Mouse (Mus musculus) lung, embryonic 15.5 days (tissue): ENCODE measurements around the gene Hsd17b6. TPM values are rescaled to one million over a fixed set of nuclear protein-coding genes. Genes with fewer than 3 reads are reported as not detected.
"Not testable (repeated sequence)": the region's sequence is repeated elsewhere in the genome, so short reads cannot be mapped to it uniquely, and the experiment has no call there.

Experiments
- ATAC-seq: fragments of 200-750 bp; cut with Nextera tagmentation; 2 replicates; pipeline ENCODE4 v1.8.0; 2017; ENCODE audit warnings: moderate number of reproducible peaks, borderline replicate concordance; ENCODE audit not compliant: low FRiP score, low TSS enrichment; ENCODE audit errors: extremely low read depth
- H3K27ac ChIP-seq: fragments of 300-500 bp; sonication (generic); 2 replicates; pipeline ENCODE4 v1.5.1; 2015; ENCODE audit warnings: moderate library complexity, mild to moderate bottlenecking, inconsistent platforms
- H3K27me3 ChIP-seq: fragments of 300-500 bp; sonication (generic); 2 replicates; pipeline ENCODE4 v1.6.1; 2015; ENCODE audit warnings: inconsistent platforms
- H3K36me3 ChIP-seq: fragments of 300-500 bp; sonication (generic); 2 replicates; pipeline ENCODE4 v1.6.1; 2015; ENCODE audit warnings: inconsistent platforms
- H3K4me1 ChIP-seq: fragments of 300-500 bp; sonication (generic); 2 replicates; pipeline ENCODE4 v1.6.1; 2015; ENCODE audit warnings: inconsistent platforms
- H3K4me2 ChIP-seq: fragments of 300-500 bp; sonication (generic); 2 replicates; pipeline ENCODE4 v1.6.1; 2015; ENCODE audit warnings: inconsistent platforms, mild to moderate bottlenecking, moderate library complexity
- H3K4me3 ChIP-seq: fragments of 300-500 bp; sonication (generic); 2 replicates; pipeline ENCODE4 v1.5.1; 2015; ENCODE audit warnings: mild to moderate bottlenecking, inconsistent platforms
- H3K9ac ChIP-seq: fragments of 300-500 bp; sonication (generic); 2 replicates; pipeline ENCODE4 v1.6.1; 2015; ENCODE audit warnings: inconsistent platforms
- H3K9me3 ChIP-seq: fragments of 300-500 bp; sonication (generic); 2 replicates; pipeline ENCODE4 v1.6.1; 2016; ENCODE audit warnings: inconsistent platforms
- WGBS: fragments of 180-500 bp; shearing (Covaris S2); methylation state at CpG from one replicate; pipeline ENCODE4 v1.1.7; 2015; 5-methylcytosine and 5-hydroxymethylcytosine counted together
- polyA plus RNA-seq: library from polyadenylated mRNA; unstranded; fragments of >200 nt; fragmentation: Nextera tagmentation; extraction: Ambion mirVana; gene quantifications from 2 replicates; pipeline ENCODE4 v1.2.1, GENCODE M21; 2015

Gene Hsd17b6
- polyA plus RNA-seq, result not detected in 2 replicates

DNA sequence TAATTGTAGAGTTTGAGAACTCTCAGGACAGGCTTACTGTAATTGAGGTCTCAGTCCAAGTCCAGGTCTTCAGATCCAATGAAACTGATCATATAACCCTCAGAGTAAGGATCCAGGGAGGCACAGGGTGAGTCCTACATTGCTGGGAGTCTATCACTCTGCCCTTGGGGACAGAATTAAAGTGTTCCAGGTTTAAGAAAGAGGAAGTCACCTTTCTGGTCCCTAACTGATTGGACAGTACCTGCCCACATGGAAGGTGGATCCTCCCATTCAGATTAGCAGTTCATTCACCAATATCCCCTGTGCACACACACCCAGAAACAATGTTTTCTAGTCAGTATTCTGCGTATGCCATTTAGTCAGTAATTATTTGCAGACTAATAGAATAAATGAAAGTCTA is at the start of gene Hsd17b6:
Gene Hsd17b6, minus strand, starts transcription at position 166 of the 400 bp plus-strand sequence.
- Histone ChIP-seq H3K9me3 (no peaks in the 10 kb centered on the region), H3K27me3 (no peaks in the 10 kb centered on the region), H3K36me3 (no peaks in the 10 kb centered on the region), H3K4me3 (no peak within 1 kb of the TSS), H3K27ac (no peak within 1 kb of the TSS), H3K4me2 (no peak within 1 kb of the TSS), H3K9ac (no peak within 1 kb of the TSS), H3K4me1 (no peaks in the 10 kb centered on the region)
- WGBS, result 92% methylated on average over 1 of the region's 1 CpGs
- ATAC-seq, result no peak

DNA sequence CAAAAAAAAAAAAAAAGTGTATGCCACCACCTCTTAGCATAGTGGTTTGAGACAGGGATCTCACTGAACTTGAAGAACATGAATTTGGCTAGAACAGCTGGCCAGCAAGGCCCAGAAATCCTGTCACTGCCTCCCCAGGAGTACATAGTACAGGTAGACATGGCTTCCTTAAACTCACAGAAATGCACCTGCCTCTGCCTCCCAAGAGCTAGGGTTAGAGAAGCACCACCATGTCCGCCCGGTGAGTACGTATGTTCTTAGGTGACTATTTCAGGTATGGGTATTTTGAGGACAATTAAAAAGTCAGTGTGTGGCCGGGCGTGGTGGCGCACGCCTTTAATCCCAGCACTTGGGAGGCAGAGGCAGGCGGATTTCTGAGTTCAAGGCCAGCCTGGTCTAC is 45.6 kb upstream of the Hsd17b6 start:
- H3K36me3 ChIP-seq, result peaks cover 36% of the 10 kb centered on the region
- no peak overlapping the region for H3K27ac ChIP-seq
- H3K4me2 ChIP-seq, result no peak overlapping the region
- ATAC-seq, result no peak
- no peaks in the 10 kb centered on the region for H3K9me3 ChIP-seq
- WGBS, result 88% methylated on average over 8 of the region's 8 CpGs
- no peak overlapping the region for H3K4me3 ChIP-seq
- H3K9ac ChIP-seq, result no peak overlapping the region
- H3K27me3 ChIP-seq, result no peaks in the 10 kb centered on the region
- H3K4me1 ChIP-seq, result 0 out of 2 replicates have a peak, but pooled peaks cover 5% of the 10 kb centered on the region

DNA sequence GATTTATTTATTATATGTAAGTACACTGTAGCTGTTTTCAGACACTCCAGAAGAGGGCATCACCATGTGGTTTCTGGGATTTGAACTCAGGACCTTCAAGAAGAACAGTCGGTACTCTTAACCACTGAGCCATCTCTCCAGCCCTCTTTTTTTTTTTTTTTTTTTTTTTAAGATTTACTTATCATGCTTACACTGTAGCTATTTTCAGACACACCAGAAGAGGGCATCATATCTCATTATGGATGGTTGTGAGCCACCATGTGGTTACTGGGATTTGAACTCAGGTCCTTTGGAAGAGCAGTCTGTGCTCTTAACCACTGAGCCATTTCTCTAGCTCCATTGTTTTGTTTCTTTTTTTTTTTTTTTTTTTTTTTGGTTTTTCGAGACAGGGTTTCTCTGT is 44.7 kb upstream of the Hsd17b6 start:
- H3K4me2 ChIP-seq, ATAC-seq, H3K4me3 ChIP-seq, H3K27ac ChIP-seq, H3K27me3 ChIP-seq, H3K9me3 ChIP-seq, H3K4me1 ChIP-seq, H3K9ac ChIP-seq: not testable (repeated sequence)
- WGBS, result 95% methylated on average over 1 of the region's 2 CpGs
- H3K36me3 ChIP-seq, result peaks cover 44% of the 10 kb centered on the region

DNA sequence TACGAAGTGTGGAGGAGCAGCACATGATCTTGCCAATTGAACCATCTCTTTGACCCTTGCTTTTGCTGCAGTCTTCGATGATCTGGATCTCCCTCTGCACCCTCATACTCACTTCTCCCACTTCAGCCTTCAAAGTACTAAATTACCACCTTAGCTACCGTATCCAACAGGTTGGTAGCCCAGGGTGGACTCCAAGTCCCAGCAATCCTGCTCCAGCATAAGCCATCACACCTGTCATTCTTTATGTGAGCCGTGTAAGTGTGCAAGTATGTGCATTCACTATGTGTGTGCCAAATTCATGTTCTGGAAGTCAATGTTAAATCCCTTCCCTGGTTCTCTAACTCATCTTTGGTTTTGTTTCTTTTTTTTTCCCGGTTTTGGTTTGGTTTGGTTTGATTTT is 44.2 kb upstream of the Hsd17b6 start:
- peaks cover 49% of the 10 kb centered on the region for H3K36me3 ChIP-seq
- no peak overlapping the region for H3K4me3 ChIP-seq
- no peaks in the 10 kb centered on the region for H3K27me3 ChIP-seq
- no peak overlapping the region for H3K27ac ChIP-seq
- H3K9me3 ChIP-seq, result no peaks in the 10 kb centered on the region
- no peak for ATAC-seq
- no peaks in the 10 kb centered on the region for H3K4me1 ChIP-seq
- H3K9ac ChIP-seq, result no peak overlapping the region
- no peak overlapping the region for H3K4me2 ChIP-seq
- 95% methylated on average over 5 of the region's 5 CpGs for WGBS

DNA sequence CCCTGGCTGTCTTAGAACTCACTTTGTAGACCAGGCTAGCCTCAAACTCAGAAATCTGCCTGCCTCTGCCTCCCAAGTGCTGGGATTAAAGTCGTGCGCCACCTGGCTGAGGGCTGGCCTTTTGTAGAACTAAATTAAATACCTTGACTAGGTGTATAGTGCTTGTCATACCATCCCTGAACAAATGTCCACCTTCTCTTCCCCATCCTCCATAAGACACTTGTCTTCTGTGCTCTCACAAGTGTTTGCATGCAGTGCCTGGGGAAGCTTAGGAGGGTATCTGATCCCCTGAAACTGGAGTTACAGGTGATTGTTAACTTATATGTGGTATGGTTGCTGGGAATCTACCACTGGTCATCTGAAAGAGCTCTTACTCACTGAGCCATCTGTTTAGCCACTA is 42.9 kb upstream of the Hsd17b6 start:
- no peak for ATAC-seq
- Histone ChIP-seq H3K9me3 (no peaks in the 10 kb centered on the region), H3K9ac (no peak overlapping the region), H3K27me3 (no peaks in the 10 kb centered on the region), H3K4me1 (no peaks in the 10 kb centered on the region), H3K4me3 (no peak overlapping the region), H3K27ac (no peak overlapping the region), H3K36me3 (peaks cover 61% of the 10 kb centered on the region), H3K4me2 (no peak overlapping the region)
- 82% methylated on average over 2 of the region's 2 CpGs for WGBS

DNA sequence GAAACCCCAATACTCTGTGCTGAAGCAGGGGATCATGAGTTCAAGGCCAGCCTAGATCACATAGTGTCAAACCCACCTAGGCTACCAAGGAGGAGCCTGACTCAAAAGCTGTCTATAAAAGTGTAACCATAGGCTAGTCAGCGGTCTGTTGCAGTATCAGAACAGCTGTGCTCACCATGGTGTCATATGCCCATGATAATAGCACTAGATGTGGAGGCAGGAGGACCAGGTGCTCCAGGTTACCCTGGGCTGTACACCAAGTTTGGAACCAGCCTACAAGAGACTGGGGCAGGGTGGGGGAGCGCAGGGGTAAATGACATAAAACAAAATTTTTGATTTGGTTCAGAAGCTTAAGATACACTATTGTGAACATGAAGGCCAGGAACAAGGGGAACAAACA is 42.3 kb upstream of the Hsd17b6 start:
- Histone ChIP-seq H3K27me3 (no peaks in the 10 kb centered on the region), H3K27ac (no peak overlapping the region), H3K9ac (no peak overlapping the region), H3K9me3 (no peaks in the 10 kb centered on the region), H3K4me1 (0 out of 2 replicates have a peak, but pooled peaks cover 4% of the 10 kb centered on the region), H3K4me2 (no peak overlapping the region), H3K36me3 (peaks cover 67% of the 10 kb centered on the region), H3K4me3 (no peak overlapping the region)
- 97% methylated on average over 2 of the region's 2 CpGs for WGBS
- ATAC-seq, result no peak; the same call in 1 of the 2 replicates

DNA sequence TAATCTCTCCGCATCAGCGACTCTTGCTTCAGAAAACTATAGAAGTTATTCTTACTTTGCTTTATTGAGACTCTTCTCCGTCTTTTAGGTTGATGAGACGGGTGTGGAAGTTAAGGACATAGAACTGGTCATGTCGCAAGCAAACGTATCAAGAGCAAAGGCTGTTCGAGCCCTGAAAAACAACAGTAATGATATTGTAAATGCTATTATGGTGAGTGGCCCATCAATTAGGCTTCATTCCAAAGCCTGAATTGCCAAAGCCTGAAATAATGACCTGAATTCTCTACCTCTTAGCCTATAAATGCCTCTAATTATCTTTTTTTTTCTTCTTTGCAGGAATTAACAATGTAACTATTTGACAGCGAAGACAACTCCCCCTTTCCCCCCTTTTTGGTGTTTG is 40.7 kb upstream of the Hsd17b6 start:
- 0 out of 2 replicates have a peak, but pooled peaks cover 6% of the 10 kb centered on the region for H3K4me1 ChIP-seq
- no peak overlapping the region for H3K4me2 ChIP-seq
- peaks cover 83% of the 10 kb centered on the region for H3K36me3 ChIP-seq
- H3K4me3 ChIP-seq, result no peak overlapping the region
- no peak for ATAC-seq
- no peak overlapping the region for H3K9ac ChIP-seq
- no peaks in the 10 kb centered on the region for H3K27me3 ChIP-seq
- 96% methylated on average over 8 of the region's 8 CpGs for WGBS
- H3K27ac ChIP-seq, result no peak overlapping the region
- no peaks in the 10 kb centered on the region for H3K9me3 ChIP-seq

DNA sequence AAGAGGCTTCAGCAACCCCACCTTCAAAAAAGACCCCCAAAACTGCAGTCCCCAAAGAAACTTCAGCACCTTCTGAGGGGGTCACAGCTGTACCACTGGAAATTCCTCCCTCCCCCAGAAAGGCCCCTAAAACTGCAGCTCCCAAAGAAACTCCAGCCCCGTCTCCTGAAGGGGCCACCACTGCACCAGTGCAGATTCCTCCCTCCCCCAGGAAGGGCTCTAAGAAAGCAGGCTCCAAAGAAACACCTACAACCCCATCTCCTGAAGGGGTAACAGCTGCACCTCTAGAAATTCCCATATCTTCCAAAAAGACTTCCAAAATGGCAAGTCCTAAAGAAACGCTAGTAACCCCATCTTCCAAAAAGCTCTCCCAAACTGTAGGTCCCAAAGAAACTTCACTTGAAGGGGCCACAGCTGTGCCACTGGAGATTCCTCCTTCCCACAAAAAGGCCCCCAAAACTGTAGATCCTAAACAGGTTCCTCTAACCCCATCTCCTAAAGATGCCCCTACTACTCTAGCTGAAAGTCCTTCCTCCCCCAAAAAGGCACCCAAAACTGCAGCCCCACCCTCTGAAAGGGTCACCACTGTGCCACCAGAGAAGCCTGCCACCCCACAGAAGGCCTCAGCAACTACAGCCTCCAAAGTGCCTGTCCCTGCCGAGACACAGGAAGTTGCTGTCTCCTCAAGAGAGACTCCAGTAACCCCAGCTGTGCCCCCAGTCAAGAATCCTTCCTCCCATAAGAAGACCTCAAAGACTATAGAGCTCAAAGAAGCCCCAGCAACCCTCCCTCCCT is 35.8 kb upstream of the Hsd17b6 start:
- ATAC-seq, result no peak
- Histone ChIP-seq H3K9ac (no peak overlapping the region), H3K4me1 (peaks cover 23% of the 10 kb centered on the region)

DNA sequence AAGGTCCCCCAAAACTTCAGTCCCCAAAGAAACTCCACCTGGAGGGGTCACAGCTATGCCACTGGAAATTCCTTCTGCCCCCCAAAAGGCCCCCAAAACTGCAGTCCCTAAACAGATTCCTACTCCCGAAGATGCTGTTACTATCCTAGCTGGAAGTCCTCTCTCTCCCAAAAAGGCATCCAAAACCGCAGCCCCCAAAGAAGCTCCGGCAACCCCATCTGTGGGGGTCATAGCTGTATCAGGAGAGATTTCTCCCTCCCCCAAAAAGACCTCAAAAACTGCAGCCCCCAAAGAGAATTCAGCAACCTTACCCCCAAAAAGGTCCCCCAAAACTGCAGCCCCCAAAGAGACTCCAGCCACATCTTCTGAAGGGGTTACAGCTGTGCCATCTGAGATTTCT is 35.1 kb upstream of the Hsd17b6 start:
- Histone ChIP-seq H3K9me3 (no peaks in the 10 kb centered on the region), H3K4me2 (no peak overlapping the region), H3K36me3 (peaks cover 71% of the 10 kb centered on the region), H3K27me3 (no peaks in the 10 kb centered on the region), H3K27ac (no peak overlapping the region), H3K4me3 (no peak overlapping the region), H3K4me1 (peaks cover 29% of the 10 kb centered on the region), H3K9ac (no peak overlapping the region)
- 86% methylated on average over 3 of the region's 3 CpGs for WGBS
- ATAC-seq, result no peak

More for the DNA sequence above, 35.8 kb upstream of the Hsd17b6 start:
- H3K27me3 ChIP-seq, result no peaks in the 10 kb centered on the region
- H3K27ac ChIP-seq, result no peak overlapping the region
- WGBS, result 56% methylated on average over 3 of the region's 3 CpGs
- H3K4me2 ChIP-seq, result no peak overlapping the region
- no peaks in the 10 kb centered on the region for H3K9me3 ChIP-seq
- H3K4me3 ChIP-seq, result no peak overlapping the region
- peaks cover 78% of the 10 kb centered on the region for H3K36me3 ChIP-seq

DNA sequence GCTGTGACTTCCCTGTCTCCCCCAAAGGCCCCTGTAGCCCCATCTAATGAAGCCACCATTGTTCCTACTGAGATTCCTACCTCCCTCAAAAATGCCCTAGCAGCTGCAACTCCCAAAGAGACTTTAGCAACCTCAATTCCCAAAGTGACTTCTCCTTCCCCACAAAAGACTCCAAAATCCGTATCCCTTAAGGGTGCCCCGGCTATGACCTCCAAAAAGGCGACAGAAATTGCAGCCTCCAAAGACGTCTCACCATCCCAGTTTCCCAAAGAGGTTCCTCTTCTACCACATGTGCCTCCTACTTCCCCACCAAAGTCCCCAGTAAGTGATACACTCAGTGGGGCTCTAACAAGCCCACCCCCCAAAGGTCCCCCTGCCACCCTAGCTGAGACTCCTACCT is 34.2 kb upstream of the Hsd17b6 start:
- H3K9me3 ChIP-seq, result no peaks in the 10 kb centered on the region
- no peak overlapping the region for H3K4me3 ChIP-seq
- H3K27ac ChIP-seq, result no peak overlapping the region
- H3K4me1 ChIP-seq, result peaks cover 34% of the 10 kb centered on the region
- WGBS, result 72% methylated on average over 4 of the region's 4 CpGs
- H3K27me3 ChIP-seq, result no peaks in the 10 kb centered on the region
- H3K9ac ChIP-seq, result no peak overlapping the region
- peaks cover 64% of the 10 kb centered on the region for H3K36me3 ChIP-seq
- H3K4me2 ChIP-seq, result no peak overlapping the region
- ATAC-seq, result no peak

DNA sequence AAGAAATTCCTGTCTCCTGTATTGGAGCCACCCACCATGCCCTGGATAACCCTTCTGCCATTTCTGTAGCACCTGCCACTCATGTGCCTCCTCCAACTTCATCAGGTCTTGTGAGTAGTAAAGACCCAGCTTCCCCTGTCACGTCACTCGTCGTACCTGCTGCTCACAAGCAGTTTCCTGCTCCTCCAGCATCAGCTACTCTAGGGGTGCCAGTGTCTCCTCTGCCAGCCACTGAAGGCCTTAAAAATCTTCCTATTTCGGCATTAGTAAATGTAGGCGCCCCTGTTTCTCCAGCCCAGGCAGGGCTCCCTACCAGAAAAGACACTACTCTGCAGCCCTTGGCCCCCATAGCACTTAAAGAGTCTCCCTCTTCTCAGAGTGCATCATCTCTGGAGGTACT is 32.9 kb upstream of the Hsd17b6 start:
- Histone ChIP-seq H3K4me2 (no peak overlapping the region), H3K9ac (no peak overlapping the region), H3K4me3 (no peak overlapping the region), H3K9me3 (no peaks in the 10 kb centered on the region), H3K27me3 (no peaks in the 10 kb centered on the region), H3K27ac (no peak overlapping the region), H3K36me3 (peaks cover 51% of the 10 kb centered on the region), H3K4me1 (peaks cover 34% of the 10 kb centered on the region)
- WGBS, result 85% methylated on average over 5 of the region's 5 CpGs
- ATAC-seq, result no peak

DNA sequence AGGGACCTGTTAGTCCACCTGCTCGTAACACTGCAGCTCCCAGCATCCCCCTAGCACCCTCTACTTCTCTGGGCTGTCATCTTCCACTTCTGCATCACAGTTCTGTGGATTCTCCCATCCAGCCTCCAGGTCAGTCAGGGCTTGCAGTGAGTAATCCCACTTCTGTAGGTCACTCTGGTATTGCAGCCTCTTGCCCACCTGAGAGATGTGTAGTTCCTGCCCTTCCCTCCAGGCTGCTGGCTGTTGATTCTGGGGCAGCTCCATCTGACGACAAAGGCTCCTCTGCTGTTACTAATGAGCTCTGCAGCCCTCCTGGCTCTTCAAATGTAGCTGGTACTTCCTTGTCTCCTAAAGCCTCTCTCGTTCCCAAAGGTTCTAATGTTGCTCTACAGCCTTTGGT is 32.4 kb upstream of the Hsd17b6 start:
- no peak for ATAC-seq
- Histone ChIP-seq H3K27ac (no peak overlapping the region), H3K27me3 (no peaks in the 10 kb centered on the region), H3K9me3 (no peaks in the 10 kb centered on the region), H3K4me3 (no peak overlapping the region), H3K9ac (no peak overlapping the region), H3K4me2 (no peak overlapping the region), H3K4me1 (peaks cover 31% of the 10 kb centered on the region), H3K36me3 (peaks cover 46% of the 10 kb centered on the region)
- WGBS, result 65% methylated on average over 3 of the region's 3 CpGs
